Mouse (Mus musculus): Measurements from ENCODE around the gene Tmem28. TPM values are rescaled to one million over a fixed set of nuclear protein-coding genes. Genes with fewer than 3 reads are reported as not detected.

Gene Tmem28
- polyA plus RNA-seq, 1 experiment, result 2.2 TPM

GRCm38 (mm10) chrX:99872632-99873201 is 51.9 kb downstream of the Tmem28 start:
- Histone ChIP-seq H3K4me1 (ENCODE audit: control insufficient read depth, insufficient read depth, low read length) (no peaks in the 10 kb centered on the region), H3K4me3 (replicated peaks; ENCODE audit: extremely low read depth, low read depth, low read length) (no peak overlapping the region)
- WGBS, result 65% methylated on average over 3 of the region's 3 CpGs
- no peak for DNase-seq
- TF ChIP-seq POLR2A (IDR thresholded peaks at IDR 0.05; ENCODE audit: borderline replicate concordance, extremely low read depth, low read depth, low read length) (no peak), CTCF (IDR thresholded peaks at IDR 0.05; ENCODE audit: insufficient read depth, low read length) (no peak)

- TF ChIP-seq CTCF (IDR thresholded peaks at IDR 0.05; ENCODE audit: insufficient read depth, low read length), result no peak
- DNase-seq, result no peak
- 56% methylated on average over 2 of the region's 2 CpGs for WGBS
- Histone ChIP-seq H3K4me3 (replicated peaks; ENCODE audit: extremely low read depth, low read depth, low read length) (no peak overlapping the region), H3K4me1 (ENCODE audit: control insufficient read depth, insufficient read depth, low read length) (no peaks in the 10 kb centered on the region)
These were observed 52.6 kb downstream of the Tmem28 start for GRCm38 (mm10) chrX:99873259-99873919.

- 27% methylated on average over 4 of the region's 4 CpGs for WGBS
- DNase-seq, result no peak
- Histone ChIP-seq H3K4me1 (ENCODE audit: control insufficient read depth, insufficient read depth, low read length) (no peaks in the 10 kb centered on the region), H3K4me3 (replicated peaks; ENCODE audit: extremely low read depth, low read depth, low read length) (no peak overlapping the region)
- TF ChIP-seq CTCF (IDR thresholded peaks at IDR 0.05; ENCODE audit: insufficient read depth, low read length), result no peak
- TF ChIP-seq POLR2A (IDR thresholded peaks at IDR 0.05; ENCODE audit: borderline replicate concordance, extremely low read depth, low read depth, low read length), result no peak
These were observed 53.1 kb downstream of the Tmem28 start for GRCm38 (mm10) chrX:99873920-99874296.

- WGBS, result 69% methylated on average over 4 of the region's 4 CpGs
- no peak for DNase-seq
These were observed 56.0 kb downstream of the Tmem28 start for GRCm38 (mm10) chrX:99876781-99877180.

GRCm38 (mm10) chrX:99883396-99883795 is 62.6 kb downstream of the Tmem28 start:
- no peaks in the 10 kb centered on the region for H3K4me1 ChIP-seq (ENCODE audit: control insufficient read depth, insufficient read depth, low read length)
- DNase-seq, result no peak
- WGBS, result 66% methylated on average over 2 of the region's 2 CpGs
- no peak overlapping the region for H3K4me3 ChIP-seq (replicated peaks; ENCODE audit: extremely low read depth, low read depth, low read length)
- TF ChIP-seq POLR2A (IDR thresholded peaks at IDR 0.05; ENCODE audit: borderline replicate concordance, extremely low read depth, low read depth, low read length) (no peak), CTCF (IDR thresholded peaks at IDR 0.05; ENCODE audit: insufficient read depth, low read length) (no peak)

More at GRCm38 (mm10) chrX:99876781-99877180, 56.0 kb downstream of the Tmem28 start:
- no peaks in the 10 kb centered on the region for H3K4me1 ChIP-seq (ENCODE audit: control insufficient read depth, insufficient read depth, low read length)
- TF ChIP-seq CTCF (IDR thresholded peaks at IDR 0.05; ENCODE audit: insufficient read depth, low read length), result no peak
- TF ChIP-seq POLR2A (IDR thresholded peaks at IDR 0.05; ENCODE audit: borderline replicate concordance, extremely low read depth, low read depth, low read length), result no peak
- no peak overlapping the region for H3K4me3 ChIP-seq (replicated peaks; ENCODE audit: extremely low read depth, low read depth, low read length)

Other genes starting within 250 kb of the Tmem28 start
- gene Eda, start 154.6 kb downstream of the Tmem28 start, polyA plus RNA-seq (2012; rRNA removed), result 1.4 and 1.6 TPM in 2 replicates